Mouse (Mus musculus) kidney, postnatal 0 days (tissue): Measurements from ENCODE around the gene Cideb. TPM values are rescaled to one million over a fixed set of nuclear protein-coding genes. Genes with fewer than 3 reads are reported as not detected.

Source experiments
- ATAC-seq: fragments of 200-750 bp; cut with Nextera tagmentation; replicated peaks from 2 replicates; pipeline ENCODE4 v1.8.0; 2017; ENCODE audit warnings: low read depth, moderate number of reproducible peaks, moderate TSS enrichment, moderate library complexity; ENCODE audit not compliant: low FRiP score
- DNase-seq: peaks from one replicate; pipeline ENCODE4 v3.0.0-alpha.2; 2016; ENCODE audit warnings: low spot score
- H3K27ac ChIP-seq: fragments of 300-500 bp; sonication (generic); 2 replicates; pipeline ENCODE4 v1.5.1; 2014; ENCODE audit warnings: mild to moderate bottlenecking
- H3K27me3 ChIP-seq: fragments of 300-500 bp; sonication (generic); 2 replicates; pipeline ENCODE4 v1.6.1; 2014; ENCODE audit warnings: low read length, mixed read lengths; ENCODE audit not compliant: insufficient read depth
- H3K36me3 ChIP-seq: fragments of 300-500 bp; sonication (generic); 2 replicates; pipeline ENCODE4 v1.6.1; 2014; ENCODE audit warnings: low read length, mixed read lengths; ENCODE audit not compliant: insufficient read depth
- H3K4me1 ChIP-seq: fragments of 300-500 bp; sonication (generic); replicated peaks from 2 replicates; pipeline ENCODE4 v1.6.1; 2014; ENCODE audit warnings: antibody characterized with exemption, low read length, mixed read lengths; ENCODE audit not compliant: insufficient read depth
- H3K4me2 ChIP-seq: fragments of 300-500 bp; sonication (generic); 2 replicates; pipeline ENCODE4 v1.6.1; 2014; ENCODE audit warnings: mild to moderate bottlenecking, low read length, moderate library complexity, mixed read lengths
- H3K4me3 ChIP-seq: fragments of 300-500 bp; sonication (generic); replicated peaks from 2 replicates; pipeline ENCODE4 v1.5.1; 2014; ENCODE audit warnings: low read depth, low read length
- H3K9ac ChIP-seq: fragments of 300-500 bp; sonication (generic); 2 replicates; pipeline ENCODE4 v1.6.1; 2014; ENCODE audit warnings: low read depth, low read length
- H3K9me3 ChIP-seq: fragments of 300-500 bp; sonication (generic); replicated peaks from 2 replicates; pipeline ENCODE4 v1.6.1; 2016; ENCODE audit warnings: low read length, inconsistent platforms, mixed read lengths
- CTCF ChIP-seq: IDR thresholded peaks from 2 replicates; pipeline ENCODE4 v1.5.1; 2016; ENCODE audit warnings: antibody characterized with exemption, low read depth, mild to moderate bottlenecking, moderate library complexity
- WGBS: fragments of 180-500 bp; shearing (Covaris S2); extraction: QIAGEN DNeasy Blood & Tissue Kit; methylation state at CpG from one replicate; pipeline ENCODE4 v1.1.7; 2014; 5-methylcytosine and 5-hydroxymethylcytosine counted together
- polyA plus RNA-seq: library from polyadenylated mRNA; unstranded; fragments of >200 nt; fragmentation: Nextera tagmentation; extraction: Ambion mirVana; gene quantifications from 2 replicates; pipeline ENCODE4 v1.2.1, GENCODE M21; 2015

Cideb gene
- polyA plus RNA-seq, 1 experiment from 2014 or later, result 51.0 TPM

DNA sequence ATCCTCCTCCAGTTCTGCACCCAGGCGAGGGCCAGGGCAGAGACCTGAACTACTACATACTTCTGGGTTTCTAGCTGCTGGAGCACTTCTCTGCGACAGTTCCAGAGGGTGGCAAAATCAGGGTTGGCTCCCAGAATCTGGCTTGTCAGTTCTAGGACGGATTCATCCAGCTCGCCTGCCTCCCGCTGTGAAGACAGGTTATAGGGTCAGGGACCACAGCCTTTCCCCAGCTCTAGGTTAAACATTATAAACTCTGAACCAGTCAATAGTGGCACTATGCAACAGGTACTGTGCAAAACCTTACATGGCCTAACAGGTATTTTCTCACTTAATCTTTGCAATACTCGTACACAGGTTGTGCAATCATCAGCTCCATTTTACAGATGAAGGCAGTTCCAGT lies 37.2 kb downstream of the Cideb start:
- 68% methylated on average over 6 of the region's 6 CpGs for WGBS
- Histone ChIP-seq H3K9me3 (no peaks in the 10 kb centered on the region), H3K27ac (peak overlapping the region; percentile 39), H3K4me3 (peak overlapping the region; percentile 84; the same call in 1 of the 2 replicates), H3K36me3 (peaks cover 25% of the 10 kb centered on the region; the same call in 1 of the 2 replicates), H3K4me1 (no peaks in the 10 kb centered on the region), H3K9ac (no peak overlapping the region), H3K27me3 (no peaks in the 10 kb centered on the region), H3K4me2 (peak overlapping the region; percentile 62)
- TF ChIP-seq CTCF, result no peak
- ATAC-seq, result no peak
- no peak for DNase-seq

DNA sequence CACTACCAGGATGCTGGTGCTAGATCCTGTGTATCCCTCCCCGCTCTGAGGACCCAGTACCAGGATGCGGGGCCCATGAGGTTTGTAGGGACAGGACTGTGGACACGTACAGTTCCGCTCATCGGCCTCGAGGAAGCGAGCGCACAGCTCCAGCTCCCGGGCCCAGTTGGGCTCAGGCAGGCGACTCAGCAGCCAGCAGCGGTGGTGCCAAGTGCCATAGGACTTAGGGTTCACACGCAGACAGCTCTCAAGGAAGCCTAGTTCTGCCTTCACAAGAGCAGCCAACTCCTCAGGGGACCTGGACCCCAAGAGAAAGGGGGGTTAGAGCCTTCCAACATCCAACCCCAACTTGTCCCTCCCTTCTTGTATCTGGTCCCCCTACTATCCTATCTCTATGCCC lies 37.6 kb downstream of the Cideb start:
- H3K4me3 ChIP-seq, result no peak overlapping the region
- H3K4me1 ChIP-seq, result no peaks in the 10 kb centered on the region
- no peak for DNase-seq
- ATAC-seq, result no peak
- H3K4me2 ChIP-seq, result peak overlapping the region; percentile 62; the same call in 1 of the 2 replicates
- no peaks in the 10 kb centered on the region for H3K27me3 ChIP-seq
- no peaks in the 10 kb centered on the region for H3K9me3 ChIP-seq
- WGBS, result 91% methylated on average over 12 of the region's 12 CpGs
- peak overlapping the region; percentile 39 for H3K27ac ChIP-seq
- H3K36me3 ChIP-seq, result peaks cover 27% of the 10 kb centered on the region; the same call in 1 of the 2 replicates
- no peak for TF ChIP-seq CTCF
- H3K9ac ChIP-seq, result no peak overlapping the region

- Histone ChIP-seq H3K27ac (no peak overlapping the region), H3K4me1 (no peaks in the 10 kb centered on the region), H3K4me3 (no peak overlapping the region), H3K36me3 (peaks cover 27% of the 10 kb centered on the region; the same call in 1 of the 2 replicates), H3K27me3 (no peaks in the 10 kb centered on the region), H3K4me2 (no peak overlapping the region), H3K9me3 (no peaks in the 10 kb centered on the region), H3K9ac (no peak overlapping the region)
- no peak for TF ChIP-seq CTCF
- 88% methylated on average over 6 of the region's 6 CpGs for WGBS
- ATAC-seq (no peak), DNase-seq (no peak)
Measured at GRCm38 (mm10) chr14:55719737-55720136, 38.5 kb downstream of the Cideb start.

DNA sequence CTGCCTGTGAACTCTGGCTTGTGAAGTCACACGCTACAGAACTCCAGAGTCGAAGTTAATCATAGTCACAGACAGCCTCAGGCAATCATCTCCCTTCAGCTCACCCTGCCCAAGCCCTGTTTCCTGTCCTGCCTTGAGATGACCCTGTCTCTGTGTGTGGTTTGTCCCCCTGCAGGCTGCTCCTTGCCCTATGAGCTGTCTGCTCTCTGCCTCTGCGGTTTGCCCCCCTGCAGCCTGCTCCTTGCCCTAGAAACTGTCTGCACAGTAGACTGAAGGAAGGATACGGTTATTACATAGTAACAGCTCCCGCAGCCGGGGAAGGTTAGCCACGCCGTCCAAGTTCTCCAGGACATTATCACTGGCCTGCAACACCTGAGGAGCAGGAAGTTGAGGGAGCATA lies 41.4 kb downstream of the Cideb start:
- Histone ChIP-seq H3K27me3 (0 out of 2 replicates have a peak, but pooled peaks cover 7% of the 10 kb centered on the region), H3K27ac (peak overlapping the region; percentile 36; the same call in 1 of the 2 replicates), H3K4me2 (no peak overlapping the region), H3K36me3 (peaks cover 27% of the 10 kb centered on the region; the same call in 1 of the 2 replicates), H3K9ac (no peak overlapping the region), H3K4me1 (0 out of 2 replicates have a peak, but pooled peaks cover 6% of the 10 kb centered on the region), H3K9me3 (no peaks in the 10 kb centered on the region), H3K4me3 (no peak overlapping the region)
- no peak for TF ChIP-seq CTCF
- WGBS, result 64% methylated on average over 8 of the region's 8 CpGs
- DNase-seq (no peak), ATAC-seq (peak; percentile 77)

DNA sequence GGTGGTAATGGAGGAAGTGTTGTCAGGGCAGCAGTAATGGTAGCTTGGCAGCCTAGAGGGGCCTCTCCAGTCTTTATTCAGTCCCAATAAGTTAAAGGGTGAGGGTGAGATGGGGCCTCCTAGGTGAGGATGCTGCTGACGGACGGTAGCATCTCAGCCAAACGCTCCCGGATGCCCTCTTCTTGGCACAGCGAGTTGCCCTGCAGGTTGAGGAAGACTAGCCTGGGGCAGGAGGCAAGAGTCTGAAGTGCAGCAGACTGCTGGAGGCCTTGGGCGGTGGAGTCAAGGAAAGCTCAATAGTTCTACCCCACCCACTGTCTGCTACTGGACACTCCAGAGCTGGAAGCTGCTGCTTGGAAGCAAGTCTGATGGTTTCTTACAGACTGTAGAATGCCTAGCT lies 42.0 kb downstream of the Cideb start:
- H3K27me3 ChIP-seq, result 0 out of 2 replicates have a peak, but pooled peaks cover 7% of the 10 kb centered on the region
- ATAC-seq (no peak), DNase-seq (no peak)
- no peaks in the 10 kb centered on the region for H3K9me3 ChIP-seq
- peaks cover 27% of the 10 kb centered on the region; the same call in 1 of the 2 replicates for H3K36me3 ChIP-seq
- 89% methylated on average over 6 of the region's 6 CpGs for WGBS
- TF ChIP-seq CTCF, result no peak
- no peak overlapping the region for H3K4me3 ChIP-seq
- H3K9ac ChIP-seq, result no peak overlapping the region
- no peak overlapping the region for H3K27ac ChIP-seq
- no peak overlapping the region for H3K4me2 ChIP-seq
- 0 out of 2 replicates have a peak, but pooled peaks cover 6% of the 10 kb centered on the region for H3K4me1 ChIP-seq

DNA sequence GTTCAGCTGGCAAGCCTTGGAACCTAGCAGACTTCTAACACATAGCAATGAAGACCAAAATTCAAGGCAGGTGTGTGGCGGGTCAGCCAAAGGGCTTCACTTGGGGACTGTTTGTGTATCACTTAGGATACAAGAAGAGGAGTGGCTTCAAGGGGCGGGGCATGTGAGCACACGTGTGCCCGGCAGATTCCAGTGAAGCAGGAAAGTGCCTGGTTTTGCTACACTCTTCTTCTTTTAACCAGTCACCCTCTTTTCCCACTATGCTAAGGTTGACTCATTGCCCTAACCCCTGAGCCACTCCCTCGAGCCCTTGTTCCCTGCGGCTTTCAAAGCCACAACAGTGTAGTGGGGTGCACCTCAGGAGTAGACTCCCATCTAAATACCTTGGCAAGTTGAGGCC lies 43.4 kb downstream of the Cideb start:
- Histone ChIP-seq H3K4me1 (0 out of 2 replicates have a peak, but pooled peaks cover 6% of the 10 kb centered on the region), H3K9ac (no peak overlapping the region), H3K4me2 (no peak overlapping the region), H3K4me3 (no peak overlapping the region), H3K27me3 (0 out of 2 replicates have a peak, but pooled peaks cover 7% of the 10 kb centered on the region), H3K9me3 (no peaks in the 10 kb centered on the region), H3K27ac (no peak overlapping the region), H3K36me3 (peaks cover 27% of the 10 kb centered on the region; the same call in 1 of the 2 replicates)
- no peak for ATAC-seq
- WGBS, result 33% methylated on average over 6 of the region's 6 CpGs
- no peak for DNase-seq
- TF ChIP-seq CTCF, result no peak
